Mouse (Mus musculus) adrenal gland, adult 18-20 months (tissue): ENCODE measurements around the gene Prmt3. TPM values are rescaled to one million over a fixed set of nuclear protein-coding genes. Genes with fewer than 3 reads are reported as not detected.

ENCODE experiments used
- DNase-seq, 2 experiments: peaks; one replicate each; pipeline ENCODE4 v3.0.0; 2021 to 2022; ENCODE audit warnings: low spot score in 2 of 2
- total RNA-seq, 2 experiments: library from RNA; stranded (reverse); gene quantifications; 1 replicate in 1 of 2; 2 replicates in 1 of 2; pipeline ENCODE4 v1.2.3; 2021

Prmt3 gene
- total RNA-seq, 2 experiments from 2014 or later = 33.0 to 38.6 TPM

GRCm38 (mm10) chr7:49853342-49854181 lies 75.4 kb downstream of the Prmt3 start:
- DNase-seq = no peak

- no peak for DNase-seq
Observed at GRCm38 (mm10) chr7:49857347-49857746, 79.2 kb downstream of the Prmt3 start.

- no peak for DNase-seq
Observed at GRCm38 (mm10) chr7:49858257-49858656, 80.1 kb downstream of the Prmt3 start.

GRCm38 (mm10) chr7:49859820-49860219 lies 81.7 kb downstream of the Prmt3 start:
- DNase-seq = no peak

GRCm38 (mm10) chr7:49861196-49861595 lies 83.0 kb downstream of the Prmt3 start:
- no peak for DNase-seq

- no peak for DNase-seq
Observed at GRCm38 (mm10) chr7:49863753-49864152, 85.6 kb downstream of the Prmt3 start.

- peak in 1 of 2 experiments; percentile 13 for DNase-seq
Observed at GRCm38 (mm10) chr7:49869656-49870055, 91.5 kb downstream of the Prmt3 start.

- no peak for DNase-seq
Observed at GRCm38 (mm10) chr7:49870276-49870675, 92.1 kb downstream of the Prmt3 start.

GRCm38 (mm10) chr7:49877307-49877706 lies 99.2 kb downstream of the Prmt3 start:
- DNase-seq = no peak

GRCm38 (mm10) chr7:49879051-49879450 lies 100.9 kb downstream of the Prmt3 start:
- no peak for DNase-seq

GRCm38 (mm10) chr7:49879998-49880707 lies 102.0 kb downstream of the Prmt3 start:
- DNase-seq = no peak

GRCm38 (mm10) chr7:49882288-49882687 lies 104.1 kb downstream of the Prmt3 start:
- DNase-seq = no peak

- DNase-seq = no peak
Observed at GRCm38 (mm10) chr7:49882694-49883389, 104.7 kb downstream of the Prmt3 start.

GRCm38 (mm10) chr7:49887776-49888390 lies 109.7 kb downstream of the Prmt3 start:
- peak in 1 of 2 experiments; percentile 21 for DNase-seq

- no peak for DNase-seq
Observed at GRCm38 (mm10) chr7:49894786-49895185, 116.6 kb downstream of the Prmt3 start.

GRCm38 (mm10) chr7:49895296-49895695 lies 117.2 kb downstream of the Prmt3 start:
- no peak for DNase-seq

- no peak for DNase-seq
Observed at GRCm38 (mm10) chr7:49902003-49902552, 123.9 kb downstream of the Prmt3 start.

GRCm38 (mm10) chr7:49907191-49908171 lies 129.3 kb downstream of the Prmt3 start:
- no peak for DNase-seq
